Mouse (Mus musculus) lung, postnatal 14 days (tissue): ENCODE data around the gene Vmn1r34.
"Not testable (repeated sequence)": the region's sequence is repeated elsewhere in the genome, so short reads cannot be mapped to it uniquely, and the experiment has no call there.

ENCODE experiments used
- DNase-seq: peaks from one replicate; pipeline ENCODE4 v3.0.0; 2021

The Vmn1r34 gene

DNA sequence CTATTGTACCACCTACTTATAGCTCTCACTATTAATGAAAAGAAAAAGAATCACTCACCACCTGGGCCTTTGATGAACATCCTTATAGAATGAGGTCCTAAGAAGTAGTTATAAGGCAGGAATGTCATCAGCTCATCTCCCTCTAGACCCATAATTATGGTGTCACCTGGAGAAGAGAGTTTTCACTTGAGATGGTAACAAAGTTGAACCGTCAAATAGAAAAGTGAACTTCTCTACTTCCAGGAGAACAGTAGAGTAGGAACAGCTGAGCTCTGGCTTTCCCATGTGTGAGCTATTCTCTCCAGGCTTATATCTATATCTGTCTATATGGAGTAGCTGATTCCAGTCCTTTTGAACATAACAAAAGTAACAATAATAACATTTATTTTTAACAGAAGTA is at the start of gene Vmn1r34:
TSS of gene Vmn1r34 (minus strand) at position 101 of the 400 bp plus-strand sequence.
- DNase-seq, result no peak

GRCm38 (mm10) chr6:66685806-66686205 is 42.1 kb upstream of the Vmn1r34 start, which contains the start of gene Vmn1r35:
Gene Vmn1r35 (minus strand): TSS chr6:66685906.
- no peak for DNase-seq

DNA sequence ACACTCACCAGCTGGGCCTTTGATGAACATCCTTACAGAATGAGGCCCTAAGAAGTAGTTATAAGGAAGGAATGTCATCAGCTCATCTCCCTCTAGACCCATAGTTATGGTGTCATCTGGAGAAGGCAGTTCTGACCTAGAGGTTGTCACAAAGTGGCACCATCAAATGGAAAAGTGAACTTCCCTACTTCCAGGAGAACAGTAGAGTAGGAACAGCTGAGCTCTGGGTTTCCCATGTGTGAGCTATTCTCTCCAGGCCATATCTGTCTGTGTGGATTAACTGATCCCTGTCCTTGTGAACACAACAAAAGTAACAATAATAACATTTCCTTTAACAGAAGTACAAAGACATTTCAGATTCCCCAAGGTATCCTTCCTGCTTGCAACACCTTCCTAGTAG is 25.5 kb downstream of the Vmn1r34 start, which contains the start of gene Vmn1r33:
TSS of gene Vmn1r33 (minus strand) at position 101 of the 400 bp plus-strand sequence.
- not testable (repeated sequence) for DNase-seq

DNA sequence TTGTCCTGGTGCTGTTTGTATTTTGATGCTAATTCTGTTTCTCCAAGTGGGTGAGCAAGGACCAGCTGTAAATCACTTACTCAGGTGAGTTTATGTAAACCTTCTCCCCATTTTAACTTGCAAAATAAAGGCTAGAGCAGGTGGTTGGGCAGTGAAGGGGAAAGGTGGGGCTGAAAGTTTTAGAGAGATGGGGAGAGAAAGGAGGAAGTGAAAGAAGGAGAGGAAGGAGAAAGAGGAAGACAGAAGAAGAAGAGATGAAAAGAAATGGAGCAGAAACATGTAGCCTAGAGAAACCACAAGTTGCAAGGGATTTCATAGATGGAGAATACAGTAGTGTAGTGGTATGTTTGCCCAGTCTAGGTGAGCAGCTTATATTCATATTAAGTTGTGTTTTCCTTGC is 47.9 kb downstream of the Vmn1r34 start:
- no peak for DNase-seq
